Mouse (Mus musculus) Patski (cell line): ENCODE measurements around the gene Upf3b. TPM values are rescaled to one million over a fixed set of nuclear protein-coding genes. Genes with fewer than 3 reads are reported as not detected.
A peak's percentile ranks its signal among the peaks of the same experiment; 100 is the strongest.
"Not testable (repeated sequence)": the region's sequence is repeated elsewhere in the genome, so short reads cannot be mapped to it uniquely, and the experiment has no call there.

Experiments used
- ATAC-seq: fragments of 100-300 bp; one replicate; pipeline ENCODE4 v1.8.0; 2021
- CTCF ChIA-PET: fragments of 350-600 bp; sonication (Branson Sonifier 250); formaldehyde crosslinking; loops from one replicate; lab custom pipeline; 2022; ENCODE audit warnings: inconsistent platforms; lab: Charles Lee
- POLR2A ChIA-PET: fragments of 350-600 bp; sonication (Branson Sonifier 250); formaldehyde crosslinking; loops from one replicate; lab custom pipeline; 2022; ENCODE audit warnings: antibody characterized with exemption, inconsistent platforms; lab: Charles Lee
- DNase-seq: peaks from one replicate; pipeline ENCODE4 v3.0.0-alpha.2; 2011; ENCODE audit warnings: low read depth, low spot score
- H3K27me3 ChIP-seq: fragments of 371-371 bp; one replicate; pipeline ENCODE4 v1.5.1; 2021
- CTCF ChIP-seq: fragments of 100-300 bp; IDR thresholded peaks from one replicate; pipeline ENCODE4 v1.5.1; 2021
- in situ Hi-C: fragments of 300-500 bp; cut with MboI; formaldehyde crosslinking; loops from 3 replicates; pipeline ENCODE4 v1.11.1; 2018; ENCODE audit warnings: low pct_unique_long_range_greater_than_20kb, mixed read lengths
- polyA plus RNA-seq: library from polyadenylated mRNA; unstranded; gene quantifications from one replicate; pipeline ENCODE4 v1.2.3, GENCODE M21; 2021

The Upf3b gene
- polyA plus RNA-seq, 1 experiment from 2014 or later = 36.6 TPM

DNA sequence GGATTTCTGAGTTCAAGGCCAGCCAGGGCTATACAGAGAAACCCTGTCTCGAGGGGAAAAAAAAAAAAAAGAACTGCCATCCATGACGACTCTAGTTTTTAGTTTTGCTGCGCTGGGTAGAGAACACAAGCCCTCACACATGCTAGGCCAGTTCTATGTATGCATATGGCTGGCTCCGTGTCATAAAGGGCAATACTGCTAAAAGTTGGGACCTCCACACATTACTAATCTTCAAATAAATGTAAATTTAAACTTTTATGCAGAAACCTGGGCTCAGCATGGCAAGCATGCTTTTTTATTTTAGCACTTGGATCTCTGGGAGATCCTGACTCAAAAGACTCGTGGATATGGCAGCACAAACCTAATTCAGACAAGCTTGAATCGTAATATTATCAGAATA lies 28.9 kb downstream of the Upf3b start:
- no peak for ATAC-seq
- no peak for DNase-seq
- TF ChIP-seq CTCF = no peak
- H3K27me3 ChIP-seq = peaks cover 9% of the 10 kb centered on the region
- CTCF ChIA-PET = no interaction called here
- POLR2A ChIA-PET = no interaction called here
- in situ Hi-C loops = no loop called here

GRCm38 (mm10) chrX:37080345-37080744 lies 29.8 kb downstream of the Upf3b start:
- CTCF ChIA-PET, ATAC-seq, H3K27me3 ChIP-seq, in situ Hi-C loops, DNase-seq: not testable (repeated sequence)
- POLR2A ChIA-PET = interaction anchor here (1.1 kb wide), 1 partner anchor 250 kb away, joined by 3 read pairs; no protein-coding TSS in a partner anchor

DNA sequence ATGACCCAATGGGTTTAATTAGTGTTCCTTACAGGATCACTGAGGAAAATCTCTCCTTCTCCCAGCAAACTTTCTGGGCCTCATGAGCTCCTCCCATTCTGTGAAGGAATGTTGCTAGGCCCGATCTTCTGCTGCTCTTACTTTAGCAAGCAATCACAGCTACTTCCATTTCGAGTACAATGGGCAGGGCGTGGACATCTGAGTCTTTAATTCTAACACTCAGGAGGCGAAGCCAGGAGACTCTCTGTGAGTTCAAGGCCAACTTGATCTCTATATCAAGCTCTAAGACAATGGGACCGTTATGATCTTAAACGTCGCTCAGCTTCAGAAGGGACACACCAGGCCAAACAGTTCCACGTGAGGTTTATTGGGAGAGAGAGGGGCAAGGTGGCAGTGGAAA lies 33.5 kb downstream of the Upf3b start:
- no peaks in the 10 kb centered on the region for H3K27me3 ChIP-seq
- ChIA-PET POLR2A (no interaction called here), CTCF (no interaction called here)
- ATAC-seq (no peak), DNase-seq (no peak)
- in situ Hi-C loops = no loop called here
- no peak for TF ChIP-seq CTCF

- ChIA-PET CTCF (no interaction called here), POLR2A (no interaction called here)
- no peaks in the 10 kb centered on the region for H3K27me3 ChIP-seq
- ATAC-seq = no peak
- in situ Hi-C loops = no loop called here
- TF ChIP-seq CTCF = peak; percentile 85
- no peak for DNase-seq
These were observed 35.7 kb downstream of the Upf3b start for GRCm38 (mm10) chrX:37074262-37074892.

DNA sequence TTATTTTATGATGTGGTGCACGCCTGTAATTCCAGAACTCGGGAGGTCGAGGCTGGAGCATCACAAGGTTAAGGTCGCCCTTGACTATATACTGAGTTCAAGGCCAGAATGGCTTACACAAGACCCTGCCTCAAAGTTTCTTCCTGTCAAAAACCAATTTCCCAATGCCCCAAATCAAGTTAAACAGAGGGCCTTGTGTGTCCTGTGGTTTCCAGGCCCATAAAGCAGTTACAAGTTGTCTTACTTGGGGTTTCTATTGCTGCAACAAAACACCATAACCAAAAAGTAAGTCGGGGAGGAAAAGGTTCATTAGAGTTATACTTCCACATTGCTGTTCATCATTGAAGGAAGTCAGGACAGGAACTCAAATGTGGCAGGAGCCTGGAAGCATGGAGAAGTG lies 41.4 kb downstream of the Upf3b start:
- no peak for ATAC-seq
- POLR2A ChIA-PET = no interaction called here
- in situ Hi-C loops = no loop called here

GRCm38 (mm10) chrX:37067299-37067698 lies 42.8 kb downstream of the Upf3b start:
- POLR2A ChIA-PET = no interaction called here
- CTCF ChIA-PET = no interaction called here
- no peak for ATAC-seq

More for the DNA sequence above, 41.4 kb downstream of the Upf3b start:
- CTCF ChIA-PET = no interaction called here
- no peaks in the 10 kb centered on the region for H3K27me3 ChIP-seq
- no peak for DNase-seq
- no peak for TF ChIP-seq CTCF

DNA sequence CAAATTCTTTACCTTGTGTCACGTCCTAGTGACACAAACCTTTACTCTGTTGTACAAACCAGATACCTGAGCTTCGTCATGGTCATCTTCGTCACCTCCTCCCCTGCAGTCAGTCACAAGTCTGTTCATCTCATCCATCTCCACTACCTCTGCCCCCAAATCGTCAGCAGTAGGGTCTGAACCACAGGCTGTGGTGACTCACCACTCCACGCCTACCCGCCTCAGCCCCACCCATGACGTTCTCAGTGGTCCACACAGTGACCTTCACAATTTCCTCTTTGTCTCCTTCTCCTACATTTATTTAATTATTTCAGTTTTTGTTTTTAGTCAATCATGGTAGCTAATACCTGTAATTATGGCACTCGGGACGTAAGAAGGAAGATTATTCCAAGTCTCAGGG lies 46.2 kb downstream of the Upf3b start:
- ATAC-seq (no peak), DNase-seq (no peak)
- CTCF ChIA-PET = no interaction called here
- in situ Hi-C loops = no loop called here
- peaks cover 2% of the 10 kb centered on the region for H3K27me3 ChIP-seq
- TF ChIP-seq CTCF = no peak
- POLR2A ChIA-PET = no interaction called here

More at GRCm38 (mm10) chrX:37067299-37067698, 42.8 kb downstream of the Upf3b start:
- in situ Hi-C loops = no loop called here
- H3K27me3 ChIP-seq = no peaks in the 10 kb centered on the region
- no peak for DNase-seq
- no peak for TF ChIP-seq CTCF

GRCm38 (mm10) chrX:37048890-37049823 lies 61.0 kb downstream of the Upf3b start:
- POLR2A ChIA-PET = no interaction called here
- CTCF ChIA-PET = no interaction called here
- DNase-seq = no peak
- in situ Hi-C loops = no loop called here
- no peak for ATAC-seq
- TF ChIP-seq CTCF = no peak
- peaks cover 40% of the 10 kb centered on the region for H3K27me3 ChIP-seq

GRCm38 (mm10) chrX:37048066-37048889 lies 61.8 kb downstream of the Upf3b start, which contains the start of gene Sowahd:
Sowahd (plus strand) TSS chrX:37048845.
- no peak for TF ChIP-seq CTCF
- CTCF ChIA-PET = no interaction called here
- in situ Hi-C loops = no loop called here
- DNase-seq = no peak
- POLR2A ChIA-PET = no interaction called here
- no peak for ATAC-seq
- peaks cover 36% of the 10 kb centered on the region for H3K27me3 ChIP-seq

GRCm38 (mm10) chrX:37042726-37043125 lies 67.4 kb downstream of the Upf3b start:
- in situ Hi-C loops = no loop called here
- no peak for TF ChIP-seq CTCF
- POLR2A ChIA-PET = interaction anchor here (0.7 kb wide), 1 partner anchor 178 kb away, joined by 4 read pairs; no protein-coding TSS in a partner anchor
- CTCF ChIA-PET = interaction anchor here (0.9 to 1.6 kb wide), 4 partner anchors 9 to 212 kb away, joined by 3 read pairs; no protein-coding TSS in a partner anchor
- ATAC-seq (no peak), DNase-seq (no peak)
- H3K27me3 ChIP-seq = peaks cover 16% of the 10 kb centered on the region

Other genes with a start within 250 kb of the Upf3b start
- 89.0 TPM for gene Ube2a, start 236.4 kb downstream of the Upf3b start, polyA plus RNA-seq
- 29.8 TPM for gene C330007P06Rik, start 236.2 kb downstream of the Upf3b start, polyA plus RNA-seq
- 8.4 TPM for gene Nkrf, start 207.4 kb downstream of the Upf3b start, polyA plus RNA-seq
- gene Sept6, start 118.5 kb downstream of the Upf3b start, polyA plus RNA-seq = 10.8 TPM
- gene Sowahd, start 61.5 kb downstream of the Upf3b start, polyA plus RNA-seq = not detected
- 1,195 TPM for gene Rpl39, start 24.9 kb downstream of the Upf3b start, polyA plus RNA-seq
- gene Nkap, start 16.5 kb upstream of the Upf3b start, polyA plus RNA-seq = 16.7 TPM
- gene Akap14, start 58.5 kb upstream of the Upf3b start, polyA plus RNA-seq = not detected
- 448 TPM for gene Ndufa1, start 80.8 kb upstream of the Upf3b start, polyA plus RNA-seq
- gene Rnf113a1, start 80.9 kb upstream of the Upf3b start, polyA plus RNA-seq = 8.9 TPM
- not detected for gene Gm9, start 100.7 kb upstream of the Upf3b start, polyA plus RNA-seq
- not detected for gene Rhox1, start 111.9 kb upstream of the Upf3b start, polyA plus RNA-seq
- not detected for gene Rhox2a, start 134.7 kb upstream of the Upf3b start, polyA plus RNA-seq
- not detected for gene Rhox3a, start 139.6 kb upstream of the Upf3b start, polyA plus RNA-seq
- gene Rhox4a, start 155.0 kb upstream of the Upf3b start, polyA plus RNA-seq = not detected